Mouse (Mus musculus) kidney, postnatal 14 days (tissue): Measurements from ENCODE around the gene Zfp740.

Experiments
- DNase-seq: peaks from one replicate; pipeline ENCODE4 v3.0.0; 2022; ENCODE audit warnings: mixed read lengths

Zfp740 gene

DNA sequence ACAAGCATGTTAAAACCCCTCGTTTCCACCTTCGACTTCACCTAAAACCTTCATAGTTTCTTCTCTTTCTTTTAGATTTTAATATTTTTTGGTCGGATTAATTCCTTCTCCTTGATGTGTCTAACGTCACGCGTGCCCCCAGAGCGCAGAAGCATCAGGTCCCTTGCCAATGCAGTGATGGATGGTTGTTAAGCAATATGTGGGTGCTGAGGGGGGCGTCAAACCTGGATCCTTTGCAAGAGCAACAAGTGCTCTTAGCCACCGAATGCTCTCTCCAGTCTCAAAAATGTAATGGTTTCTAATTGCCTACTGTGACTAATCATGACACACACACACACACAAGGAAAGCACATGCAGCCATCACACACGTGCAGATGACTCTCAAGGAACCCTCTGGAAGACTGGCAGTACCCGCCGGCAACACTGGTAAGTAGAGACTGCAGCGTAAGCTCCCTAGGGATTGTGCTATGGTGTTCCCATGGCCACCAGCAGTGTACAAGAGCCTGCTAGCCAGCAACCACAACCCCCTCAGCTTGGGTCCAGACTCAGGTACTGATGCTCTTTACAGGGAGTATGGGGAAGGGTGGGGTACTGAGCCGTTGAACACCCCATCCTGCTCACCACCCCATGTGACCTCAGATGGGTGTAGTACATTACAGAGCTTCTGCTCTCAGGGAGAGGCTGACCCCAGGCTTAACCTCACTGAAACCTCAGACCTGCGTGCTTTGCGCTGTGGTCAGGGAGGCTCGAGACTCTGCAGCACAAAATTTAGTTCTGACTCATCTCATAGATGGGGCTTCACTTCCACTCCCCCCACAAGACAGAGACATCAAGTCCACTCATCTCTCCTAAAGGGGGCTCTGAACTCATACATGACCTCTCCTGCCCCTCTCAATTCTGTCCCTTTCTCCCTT is 27.6 kb downstream of the Zfp740 start:
- no peak for DNase-seq

DNA sequence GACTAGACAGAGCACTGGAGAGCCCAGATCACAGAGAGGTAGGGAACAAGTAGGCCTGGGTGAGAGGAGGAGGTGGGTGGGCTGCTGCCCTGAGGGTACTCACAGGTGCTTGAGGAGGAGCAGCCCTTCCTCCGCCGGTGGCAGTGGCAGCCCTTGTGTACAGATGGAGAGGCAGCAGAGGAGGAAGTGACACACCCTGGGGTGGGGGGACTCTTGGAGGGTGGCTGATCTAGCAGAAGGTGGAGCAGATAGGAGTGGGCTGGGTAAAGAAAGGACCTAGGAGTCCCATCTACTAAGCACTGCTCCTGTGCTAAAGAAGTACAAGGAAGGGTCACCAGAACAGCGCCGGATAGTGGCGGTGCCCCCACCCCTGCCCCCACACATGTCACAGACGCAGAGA is 28.7 kb downstream of the Zfp740 start, which contains the start of gene Itgb7:
Gene Itgb7, minus strand, starts transcription at position 197 of the 400 bp plus-strand sequence.
- no peak for DNase-seq

DNA sequence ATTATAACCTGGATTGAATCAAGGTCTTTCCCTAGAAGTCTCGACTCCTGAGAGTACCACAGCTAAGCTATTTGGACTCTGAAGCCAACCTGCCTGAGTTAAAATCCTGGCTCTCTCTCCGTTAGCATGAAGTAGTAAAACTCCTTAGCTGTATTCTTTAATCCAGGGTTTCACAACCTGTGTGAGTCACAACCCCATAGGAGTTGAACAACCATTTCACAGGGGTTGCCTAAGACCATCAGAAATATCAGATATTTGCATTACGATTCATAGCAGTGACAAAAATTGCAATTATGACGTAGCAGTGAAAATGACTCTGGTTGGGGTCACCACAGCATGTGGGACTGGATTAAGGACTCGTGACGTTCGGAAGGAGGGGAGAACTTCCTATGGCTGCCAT is 29.7 kb downstream of the Zfp740 start:
- DNase-seq = no peak

DNA sequence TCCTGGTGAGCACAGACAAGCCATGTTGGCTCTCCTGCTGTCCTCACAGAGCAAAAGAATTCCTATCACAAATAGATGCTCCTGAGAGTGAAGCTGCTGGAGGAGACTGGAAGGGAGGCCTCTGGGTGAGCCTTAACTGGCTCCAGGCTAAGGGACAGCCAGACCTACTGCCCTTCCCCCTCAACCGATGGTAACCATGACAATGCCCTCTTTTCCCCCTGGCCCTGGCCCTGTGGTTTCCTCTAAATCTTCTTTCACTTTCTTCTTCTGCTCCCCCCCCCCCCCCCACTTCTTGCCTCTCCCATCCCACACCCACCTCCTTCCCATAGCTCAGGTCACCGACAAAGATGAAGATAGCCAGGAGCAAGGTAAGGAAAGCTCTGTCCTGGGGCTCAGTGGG is 30.8 kb downstream of the Zfp740 start:
- no peak for DNase-seq

DNA sequence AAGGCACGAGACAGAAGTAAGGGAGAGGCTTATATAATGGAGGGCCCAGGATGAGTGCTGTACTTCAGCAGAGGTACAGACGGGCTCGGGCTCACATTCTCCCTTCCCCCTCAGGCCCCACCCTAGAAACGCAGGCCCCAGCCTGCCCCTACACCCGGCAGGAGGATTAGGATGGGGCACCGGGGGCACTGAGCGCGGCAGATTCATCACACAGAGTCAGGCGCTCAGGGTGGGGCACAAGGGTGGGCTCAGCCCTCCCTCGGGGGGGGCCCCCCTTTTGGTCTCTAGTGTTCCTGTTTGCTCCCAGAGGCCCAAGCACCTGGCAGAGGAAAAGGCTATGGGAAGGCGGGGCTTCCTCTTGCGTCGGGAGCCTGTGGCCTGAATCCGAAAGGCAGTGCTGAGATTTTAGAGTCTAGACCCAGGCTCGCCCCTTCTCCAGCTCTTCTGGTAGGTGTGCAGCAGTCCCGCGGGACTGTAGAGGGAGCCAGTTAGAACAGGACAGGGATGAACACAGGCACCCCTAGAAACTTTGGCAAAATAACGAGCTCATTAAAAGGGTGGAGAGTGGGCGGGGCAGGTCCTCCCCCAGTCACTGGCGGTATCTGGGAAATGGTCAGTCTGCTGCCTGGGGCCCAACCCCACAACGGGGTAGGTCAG is 32.5 kb downstream of the Zfp740 start:
- DNase-seq = peak; percentile 53

DNA sequence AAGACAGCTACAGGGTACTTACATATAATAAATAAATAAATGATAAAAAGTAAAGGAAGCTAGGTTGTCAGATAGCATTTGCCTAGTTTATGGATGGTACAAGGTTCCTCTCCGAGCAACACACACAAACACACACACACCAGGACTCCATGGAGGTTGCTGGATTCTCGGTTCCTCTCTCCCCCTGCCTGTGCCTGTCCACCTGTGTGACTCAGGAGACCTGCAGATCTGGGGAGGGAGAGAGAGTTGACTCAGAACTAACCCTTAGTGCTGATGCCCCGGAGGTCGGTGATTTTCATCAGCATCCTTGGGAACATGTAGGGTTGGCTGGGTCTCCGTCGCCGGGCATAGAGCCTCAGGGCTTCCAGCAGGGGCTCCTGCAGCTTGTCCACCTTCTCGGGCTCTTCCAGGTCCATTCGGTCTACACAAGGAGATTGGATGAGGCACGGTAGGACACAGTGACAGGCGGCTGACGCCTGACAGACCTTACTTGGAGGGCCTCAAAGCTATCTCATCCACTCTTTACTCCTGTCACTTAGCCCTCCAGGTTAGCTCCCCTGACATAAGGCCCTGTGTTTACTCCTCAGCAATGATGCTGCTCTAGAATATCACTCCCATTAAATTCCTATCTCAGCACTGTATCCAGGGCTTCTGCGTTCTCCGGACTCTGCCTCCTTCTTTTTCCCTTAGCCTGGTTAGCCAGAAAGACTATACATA is 35.7 kb downstream of the Zfp740 start:
- DNase-seq = no peak

DNA sequence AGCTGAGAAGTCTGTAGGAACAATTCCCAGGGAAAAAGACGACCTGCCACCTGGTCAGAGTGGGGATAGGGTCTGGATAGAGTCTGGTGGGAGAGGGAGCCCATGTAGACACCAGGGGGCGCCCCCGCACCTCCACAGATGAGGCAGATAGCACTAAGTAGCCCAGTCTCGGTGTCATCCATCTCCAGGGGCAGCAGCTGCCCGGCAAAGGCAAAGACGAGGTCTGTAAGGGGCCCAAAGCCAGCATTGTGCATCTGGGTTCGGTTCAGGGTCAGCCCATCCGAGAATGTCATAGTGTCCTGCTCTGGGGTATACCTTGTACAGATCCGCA is 36.2 kb downstream of the Zfp740 start:
- DNase-seq = peak; percentile 88

DNA sequence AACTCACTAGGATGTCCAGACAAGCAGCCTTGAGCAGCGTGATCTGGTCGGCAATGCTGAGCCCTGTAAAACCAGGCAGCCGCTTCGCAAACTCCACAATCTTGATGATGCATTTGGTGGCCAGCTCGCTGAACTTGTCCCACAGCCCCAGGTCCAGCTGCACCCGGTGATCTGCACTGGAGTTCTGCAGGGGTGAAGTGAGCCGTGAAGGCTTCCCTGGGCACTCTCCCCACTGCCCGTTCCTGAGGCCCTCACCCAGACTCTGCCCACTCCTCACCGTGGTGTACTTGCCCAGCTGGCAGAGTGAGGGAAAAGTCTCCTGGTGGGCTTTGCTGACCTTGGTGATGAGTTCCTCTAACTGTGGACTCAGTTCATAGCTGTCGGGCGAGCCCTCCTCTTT is 36.8 kb downstream of the Zfp740 start:
- no peak for DNase-seq

DNA sequence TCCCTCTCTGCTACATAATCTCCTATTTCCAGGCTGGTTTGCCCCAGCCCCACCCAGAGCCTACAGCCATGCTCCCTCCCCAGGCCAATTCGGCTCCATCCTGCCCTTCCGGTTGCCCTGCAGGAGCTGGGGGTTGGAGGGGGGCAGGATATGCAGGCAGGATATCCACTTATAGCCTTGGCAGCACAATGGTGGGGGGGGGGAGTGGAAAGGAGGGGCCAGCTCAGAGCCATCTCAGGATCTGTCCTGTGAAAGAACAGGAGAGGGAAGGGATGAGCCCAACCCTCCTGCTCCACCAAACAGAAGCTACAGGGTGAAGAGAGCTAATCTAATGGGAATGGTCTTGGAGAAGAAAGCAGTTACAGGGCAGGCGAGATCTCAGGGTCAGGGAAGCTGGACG is 37.6 kb downstream of the Zfp740 start:
- peak; percentile 78 for DNase-seq

DNA sequence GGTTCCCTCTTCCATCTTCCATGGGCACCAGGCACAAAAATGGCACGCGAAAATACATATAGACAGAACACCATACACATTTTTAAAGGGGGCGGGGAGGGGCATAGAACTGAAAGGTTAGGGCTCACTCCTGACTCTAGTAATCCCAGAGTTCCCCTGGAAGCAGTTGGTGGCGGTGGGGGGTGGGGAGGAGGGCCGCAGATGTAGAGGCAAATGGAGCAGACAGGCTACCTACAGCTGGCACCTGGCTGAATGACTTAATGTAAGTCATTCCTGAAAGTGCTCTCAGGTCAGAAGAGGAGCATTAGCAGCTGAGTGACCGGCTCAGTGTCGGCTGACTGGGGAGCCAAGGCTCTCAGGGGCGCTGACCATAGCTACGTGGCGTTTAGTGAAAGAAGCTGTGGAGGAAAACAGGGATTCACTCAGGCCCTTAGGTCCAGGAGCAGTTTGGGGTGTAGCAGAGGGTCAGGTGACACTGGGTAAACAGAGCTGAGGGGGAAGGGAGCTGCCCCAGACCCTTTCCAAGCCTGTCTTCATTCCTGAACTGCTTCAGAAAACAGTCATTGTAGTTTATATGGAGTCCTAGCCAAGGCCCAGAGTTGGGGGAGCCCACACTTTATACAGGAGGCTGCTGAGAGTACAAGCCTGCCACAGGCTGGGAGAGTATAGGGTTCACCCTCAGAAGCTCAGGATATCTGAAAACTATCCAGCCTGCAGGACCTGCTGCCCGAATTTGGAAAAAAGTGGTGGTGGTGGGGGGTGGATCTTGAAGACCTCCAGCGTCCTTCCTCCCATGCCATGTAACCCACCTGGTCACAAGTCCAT is 39.6 kb downstream of the Zfp740 start:
- DNase-seq = no peak

DNA sequence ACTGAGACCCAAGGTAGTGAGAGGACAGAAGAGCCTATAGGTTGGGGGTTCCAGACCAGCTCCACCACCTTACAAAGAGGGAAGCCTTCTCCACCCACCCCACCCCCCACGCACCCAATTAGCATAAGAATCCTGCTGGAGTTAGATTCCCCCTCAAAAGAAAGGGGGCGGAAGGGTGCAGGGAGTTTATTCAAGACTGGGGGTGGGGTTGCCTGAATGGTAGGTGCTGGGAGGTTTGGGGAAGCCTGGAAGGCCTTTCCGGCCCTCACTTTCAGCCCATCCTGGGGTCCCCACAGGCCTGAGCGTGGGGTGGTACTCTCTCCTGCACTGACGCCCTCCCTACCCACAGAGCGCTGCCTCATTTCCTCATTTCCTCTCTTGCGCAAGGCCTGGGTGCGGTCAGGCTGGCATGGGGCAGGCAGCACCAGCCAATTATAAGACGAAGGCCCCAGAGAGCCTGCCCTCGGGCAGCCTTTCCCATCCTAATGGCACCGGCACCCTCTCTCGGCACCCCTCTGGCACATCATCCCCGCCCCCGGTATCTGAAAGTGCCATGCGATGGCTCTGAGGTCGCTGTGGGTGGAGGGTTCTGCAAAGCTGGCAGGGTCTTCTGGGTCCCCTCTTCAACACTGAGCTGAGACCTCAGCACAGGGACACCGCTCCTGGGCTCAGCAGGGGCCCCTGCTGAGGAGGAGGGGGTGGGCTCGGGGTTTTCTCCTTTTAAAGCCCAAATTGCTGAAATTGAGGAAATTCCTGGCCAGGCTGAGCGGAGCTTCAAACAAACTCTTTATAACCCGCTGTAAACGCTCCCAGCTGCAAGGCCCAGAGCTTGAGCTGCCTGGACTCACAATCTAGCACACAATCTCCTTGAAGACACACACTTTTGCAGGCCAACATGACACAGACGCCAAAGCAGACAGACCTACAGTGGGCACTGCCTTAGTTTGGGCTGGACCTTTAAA is 40.5 kb downstream of the Zfp740 start:
- DNase-seq = peak; percentile 53

DNA sequence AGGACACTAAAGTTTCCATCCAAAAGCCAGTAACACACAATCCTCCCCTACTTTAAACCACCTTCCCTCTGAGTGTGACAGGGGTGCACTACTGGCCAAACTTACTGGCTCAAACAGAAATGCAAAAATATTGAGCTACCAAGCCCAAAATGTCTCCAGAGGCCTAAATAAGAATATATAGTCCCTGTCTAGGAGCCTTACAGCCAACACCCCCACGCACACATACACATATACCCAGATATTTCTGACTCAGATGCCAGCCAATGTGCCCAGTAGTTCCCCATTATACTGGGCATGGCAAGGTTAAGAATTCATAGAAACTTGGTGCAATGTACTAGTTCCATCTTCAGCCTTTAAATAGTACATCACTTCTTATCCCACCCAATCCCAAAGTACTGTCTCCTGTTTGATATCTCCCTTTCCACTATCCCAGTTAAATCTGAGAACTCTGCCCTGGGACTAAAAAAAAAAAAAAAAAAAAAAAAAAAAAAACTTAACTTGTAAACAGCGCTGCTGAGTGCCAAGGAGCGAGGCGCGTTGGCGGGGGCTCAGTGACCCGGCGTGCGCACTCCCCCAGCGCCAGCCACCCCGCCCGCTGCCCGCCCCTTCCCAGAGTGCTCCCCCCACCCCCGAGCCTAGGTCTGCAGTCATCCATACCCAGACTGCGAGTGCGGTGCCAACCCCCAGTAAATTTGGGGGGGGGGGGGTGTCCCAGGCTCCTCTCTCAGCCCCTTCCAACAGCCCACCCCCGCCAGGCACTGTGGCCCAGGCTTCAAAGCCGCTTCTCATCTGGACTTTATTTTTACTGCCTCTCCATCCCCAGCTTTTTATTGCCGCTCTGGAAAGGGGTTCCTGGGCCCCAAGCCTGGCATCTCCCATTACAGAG is 41.5 kb downstream of the Zfp740 start:
- peak; percentile 53 for DNase-seq

DNA sequence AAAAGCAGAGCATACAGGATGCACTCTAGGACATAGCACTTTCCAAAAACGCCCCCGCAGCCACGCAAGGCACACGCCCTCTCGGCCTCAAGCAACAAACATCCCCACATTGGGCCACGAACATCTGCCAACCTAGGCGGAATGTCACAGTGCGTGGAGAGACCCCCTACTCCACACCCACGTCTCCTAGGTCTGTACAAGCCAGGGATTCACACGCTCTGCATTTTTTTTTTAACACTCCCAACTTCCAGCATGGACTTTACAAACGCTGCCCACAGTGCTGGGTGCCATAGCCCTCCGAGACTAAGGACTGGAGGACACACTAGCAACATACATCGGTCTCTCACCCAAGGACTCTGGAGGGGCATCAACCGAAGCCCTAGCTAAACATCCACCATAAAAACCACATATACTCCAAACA is 42.4 kb downstream of the Zfp740 start:
- no peak for DNase-seq

DNA sequence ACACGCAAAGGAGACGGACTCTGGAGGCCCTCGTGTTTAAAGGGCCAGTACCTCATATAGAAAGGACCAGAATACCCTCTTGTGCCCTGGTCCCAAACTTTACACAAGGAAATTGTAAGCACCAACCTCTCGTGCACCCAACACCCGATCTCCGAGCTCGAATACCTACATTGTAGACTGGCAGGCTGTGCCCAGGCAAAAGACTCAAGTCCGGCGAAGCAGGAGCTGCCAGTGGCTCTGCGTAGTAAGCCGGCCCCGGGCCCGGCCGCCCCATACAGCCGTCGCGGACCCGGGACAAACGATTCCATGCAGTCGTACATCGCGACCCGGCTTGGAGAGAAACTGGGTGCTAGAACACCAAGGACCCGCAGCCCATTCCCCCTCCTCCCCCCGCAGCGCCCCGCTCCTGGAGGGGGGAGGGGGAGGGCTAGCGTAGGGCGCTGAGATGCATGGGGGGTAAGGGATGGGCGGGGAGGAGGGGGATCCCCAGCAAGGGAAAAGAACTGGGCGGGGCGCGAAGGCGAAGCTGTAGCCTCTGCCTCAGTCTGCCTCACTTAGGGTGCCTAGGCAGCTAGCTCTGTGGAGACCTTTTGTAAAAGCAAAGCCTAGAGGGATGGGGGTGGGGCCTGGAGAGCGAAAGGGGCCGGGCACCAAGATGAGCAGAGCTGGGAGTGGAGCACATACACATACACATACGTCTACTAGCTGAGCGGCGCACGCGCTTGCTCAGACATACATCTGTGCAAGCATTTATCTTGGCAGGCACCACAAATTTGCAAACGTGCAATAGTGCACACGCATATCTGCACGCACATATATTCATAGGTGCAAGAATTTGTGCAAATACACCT is 43.1 kb downstream of the Zfp740 start:
- DNase-seq = peak; percentile 86

DNA sequence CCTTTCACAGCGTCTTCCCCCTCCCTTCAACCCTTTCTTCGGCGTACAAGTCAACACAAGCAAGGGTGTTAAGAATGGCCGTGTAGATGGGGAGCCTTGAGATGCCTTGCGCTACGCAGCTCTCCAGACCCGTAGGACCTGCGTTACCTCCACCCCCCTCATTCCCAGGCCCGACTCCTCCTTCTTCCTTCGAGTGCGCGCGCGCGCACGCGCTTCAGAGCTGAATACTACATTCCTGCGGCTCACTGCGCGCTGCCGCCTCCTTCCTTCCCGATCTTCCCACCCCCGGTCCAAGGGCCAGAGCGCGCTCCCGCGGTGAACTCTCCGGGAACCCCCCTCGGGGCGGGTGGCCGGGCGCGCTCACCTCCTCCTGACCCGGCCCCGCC is 43.8 kb downstream of the Zfp740 start:
- DNase-seq = peak; percentile 99

DNA sequence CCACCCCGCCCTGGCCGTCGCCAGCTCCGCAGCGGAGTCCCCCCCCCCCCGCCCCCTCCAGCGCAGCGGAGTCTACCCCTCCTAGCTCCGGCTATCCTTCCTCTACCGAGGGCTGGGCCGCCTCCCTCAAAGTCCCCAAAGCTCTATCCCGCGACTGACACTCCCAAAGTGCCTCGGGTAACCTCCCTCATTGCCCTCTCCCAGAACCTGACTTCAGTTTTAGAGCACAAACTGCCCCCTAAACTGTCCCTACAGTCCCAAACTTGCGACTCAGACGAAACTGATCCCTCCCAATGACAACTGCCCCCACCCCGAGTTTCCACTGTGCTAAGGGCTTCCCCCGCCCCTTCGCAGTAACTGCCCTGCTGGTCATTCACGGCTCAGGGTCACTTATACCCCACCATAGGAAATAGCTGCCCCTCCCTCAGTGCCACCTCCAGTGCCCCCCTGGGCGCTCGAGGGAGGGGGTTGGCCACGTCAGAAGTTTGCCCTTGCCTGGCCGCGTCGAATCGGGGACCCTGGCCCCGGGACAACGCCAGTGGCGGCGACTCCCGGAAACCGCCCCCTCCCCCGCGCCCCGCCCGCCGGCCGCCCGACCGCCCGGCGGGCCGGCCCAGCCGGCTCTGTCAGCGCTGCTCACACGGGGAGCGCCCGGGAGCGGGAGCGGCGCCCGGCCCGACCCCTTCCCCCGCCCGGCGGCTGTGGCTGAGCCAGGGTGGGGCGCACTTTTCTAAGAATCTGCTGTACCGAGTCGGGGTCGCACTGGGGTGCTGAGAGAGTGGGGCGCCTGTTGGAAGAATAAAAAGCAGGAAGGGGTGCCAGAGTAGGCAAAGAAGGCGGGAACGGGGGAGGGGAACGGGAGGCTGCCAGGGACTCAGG is 44.4 kb downstream of the Zfp740 start:
- peak; percentile 89 for DNase-seq

DNA sequence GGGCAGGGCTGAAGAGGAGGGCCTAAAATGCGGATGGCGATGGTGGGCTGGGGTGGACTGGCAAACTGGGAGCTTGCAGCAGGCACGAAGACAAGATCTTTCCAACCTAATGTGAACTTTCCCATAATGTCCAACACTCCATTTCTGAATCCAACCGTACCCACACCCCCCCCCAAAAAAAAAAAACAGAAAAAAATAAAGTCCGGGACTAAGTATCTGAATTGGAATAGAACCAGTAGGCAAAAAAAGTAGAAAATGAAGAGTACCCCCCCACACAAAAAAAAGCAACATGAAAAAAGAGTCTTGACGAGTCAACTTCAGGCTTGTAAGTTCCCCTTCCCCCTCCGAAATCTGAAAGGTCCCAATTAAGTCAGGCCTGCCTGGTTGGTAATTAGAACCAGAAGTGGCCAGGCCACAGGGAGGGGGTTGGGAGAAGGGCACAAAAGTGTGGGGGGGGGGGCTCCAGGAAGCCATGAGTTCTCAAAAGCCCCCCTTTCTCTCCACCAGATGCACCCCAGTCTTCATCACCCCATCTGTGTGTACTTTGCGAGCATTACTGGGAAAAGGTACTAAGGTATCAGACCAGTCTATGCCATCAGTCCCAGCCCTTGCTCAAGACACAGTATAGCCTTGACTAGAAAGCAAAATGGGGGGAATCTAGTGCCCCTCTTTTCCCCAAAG is 45.2 kb downstream of the Zfp740 start:
- no peak for DNase-seq

DNA sequence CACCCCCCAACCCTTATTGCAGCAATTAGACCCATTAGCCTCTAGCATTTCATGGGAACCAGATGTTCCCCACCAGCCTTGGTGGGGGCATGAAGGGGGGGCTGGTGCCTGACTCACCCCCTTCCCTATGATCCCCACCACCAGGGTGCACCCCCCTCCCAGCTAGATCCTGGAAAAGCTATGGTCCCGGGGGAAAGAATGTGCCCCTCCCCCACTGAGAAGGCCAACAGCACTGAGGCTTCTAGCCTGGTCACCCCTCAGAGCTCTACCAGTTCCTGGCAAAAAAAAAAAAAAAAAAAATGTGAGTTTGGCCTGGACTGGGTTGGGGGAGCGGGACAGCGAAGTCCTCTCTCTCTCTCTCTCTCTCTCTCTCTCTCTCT is 45.8 kb downstream of the Zfp740 start:
- peak; percentile 50 for DNase-seq
